Mouse (Mus musculus): Measurements from ENCODE around the gene Zfp92. TPM values are rescaled to one million over a fixed set of nuclear protein-coding genes. Genes with fewer than 3 reads are reported as not detected.

Zfp92 gene
- polyA plus RNA-seq, 1 experiment from 2014 or later, result 0.38 TPM

DNA sequence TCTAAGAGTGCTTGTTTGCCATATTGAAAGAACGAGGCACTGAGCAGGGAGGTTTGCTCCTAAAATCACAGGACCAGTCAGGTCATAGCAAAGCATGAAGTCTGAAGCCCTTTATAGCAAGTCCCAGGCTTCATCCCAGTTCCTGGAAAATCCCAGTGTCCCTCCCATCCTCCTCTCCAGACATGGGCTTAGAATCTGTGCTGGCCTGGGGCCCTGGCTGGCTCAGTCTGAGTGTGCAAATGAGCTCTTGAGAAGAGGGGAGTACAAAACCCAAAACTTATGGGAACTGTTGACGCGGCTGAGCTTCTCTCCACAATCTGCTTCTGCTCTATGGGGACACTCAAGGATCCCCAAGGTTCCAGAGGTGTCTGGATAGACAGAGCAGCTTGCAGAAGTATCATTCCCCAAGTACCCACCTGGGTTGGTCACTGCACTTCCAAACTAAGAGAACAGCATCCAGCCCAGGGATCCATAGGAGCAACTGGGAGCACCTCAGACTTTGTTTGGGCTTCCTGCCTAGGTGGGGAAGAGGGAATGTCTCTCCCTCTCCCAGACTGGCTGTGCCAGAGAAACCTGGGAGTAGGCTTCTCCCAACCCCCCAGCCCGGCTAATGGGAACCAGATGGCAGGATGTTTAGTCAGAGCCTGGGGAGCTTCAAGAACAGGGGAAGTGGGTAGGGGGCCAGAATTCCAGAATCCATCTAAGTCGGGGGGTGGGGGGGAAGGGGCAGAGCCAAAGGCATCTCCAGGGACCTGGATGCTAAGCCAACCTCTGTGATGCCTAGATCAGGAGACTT, 56.7 kb downstream of the Zfp92 start:
- no peak overlapping the region for H3K4me3 ChIP-seq (ENCODE audit: low read depth, low read length)
- no peaks in the 10 kb centered on the region for H3K36me3 ChIP-seq (ENCODE audit: control insufficient read depth, insufficient read depth, low read length)
- H3K27ac ChIP-seq (ENCODE audit: low read depth), result peak overlapping the region; percentile 57
- no peaks in the 10 kb centered on the region for H3K9me3 ChIP-seq (ENCODE audit: control insufficient read depth, low read length)
- DNase-seq (ENCODE audit: low spot score) (no peak), ATAC-seq (replicated peaks; ENCODE audit: low FRiP score, low TSS enrichment, low read depth) (no peak)
- no peaks in the 10 kb centered on the region for H3K27me3 ChIP-seq (replicated peaks; ENCODE audit: control insufficient read depth, insufficient read depth, low read length)
- WGBS, result 50% methylated on average over 5 of the region's 5 CpGs
- no peaks in the 10 kb centered on the region; the same call in 1 of the 2 replicates for H3K4me1 ChIP-seq (replicated peaks; ENCODE audit: control insufficient read depth, insufficient read depth, low read length)
- no peak overlapping the region for H3K4me2 ChIP-seq (ENCODE audit: low read length)
- H3K9ac ChIP-seq (ENCODE audit: low read length), result no peak overlapping the region

DNA sequence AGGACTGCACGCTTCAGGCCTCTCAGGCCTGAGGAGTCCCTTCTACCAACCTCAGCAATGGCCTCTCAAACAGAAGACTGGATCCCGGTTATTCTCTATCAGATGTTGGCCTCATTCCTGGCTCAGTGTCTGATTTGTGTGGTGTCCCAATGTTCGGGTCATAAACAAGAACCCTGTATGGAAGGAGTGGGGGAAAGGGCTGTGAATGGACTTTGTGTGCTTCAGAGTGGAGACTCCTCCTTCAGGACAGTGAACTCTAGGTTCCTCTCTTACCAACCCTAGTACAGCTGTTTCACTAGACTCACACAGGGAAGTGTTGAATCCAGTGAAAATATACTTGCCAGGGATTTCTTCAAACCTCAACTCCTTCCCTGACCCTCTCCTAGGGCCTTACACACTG, 57.4 kb downstream of the Zfp92 start:
- Histone ChIP-seq H3K9me3 (ENCODE audit: control insufficient read depth, low read length) (no peaks in the 10 kb centered on the region), H3K4me2 (ENCODE audit: low read length) (no peak overlapping the region), H3K27me3 (replicated peaks; ENCODE audit: control insufficient read depth, insufficient read depth, low read length) (no peaks in the 10 kb centered on the region), H3K36me3 (ENCODE audit: control insufficient read depth, insufficient read depth, low read length) (no peaks in the 10 kb centered on the region), H3K4me3 (ENCODE audit: low read depth, low read length) (no peak overlapping the region), H3K27ac (ENCODE audit: low read depth) (peak overlapping the region; percentile 57; the same call in 1 of the 2 replicates), H3K9ac (ENCODE audit: low read length) (no peak overlapping the region), H3K4me1 (replicated peaks; ENCODE audit: control insufficient read depth, insufficient read depth, low read length) (no peaks in the 10 kb centered on the region; the same call in 1 of the 2 replicates)
- 48% methylated on average over 2 of the region's 3 CpGs for WGBS
- ATAC-seq (replicated peaks; ENCODE audit: low FRiP score, low TSS enrichment, low read depth) (no peak), DNase-seq (ENCODE audit: low spot score) (no peak)

GRCm38 (mm10) chrX:73468752-73469151, 57.9 kb downstream of the Zfp92 start:
- Histone ChIP-seq H3K4me3 (ENCODE audit: low read depth, low read length) (no peak overlapping the region), H3K9ac (ENCODE audit: low read length) (no peak overlapping the region), H3K9me3 (ENCODE audit: control insufficient read depth, low read length) (no peaks in the 10 kb centered on the region), H3K4me2 (ENCODE audit: low read length) (no peak overlapping the region), H3K36me3 (ENCODE audit: control insufficient read depth, insufficient read depth, low read length) (no peaks in the 10 kb centered on the region), H3K27me3 (replicated peaks; ENCODE audit: control insufficient read depth, insufficient read depth, low read length) (no peaks in the 10 kb centered on the region), H3K27ac (ENCODE audit: low read depth) (no peak overlapping the region), H3K4me1 (replicated peaks; ENCODE audit: control insufficient read depth, insufficient read depth, low read length) (no peaks in the 10 kb centered on the region; the same call in 1 of the 2 replicates)
- ATAC-seq (replicated peaks; ENCODE audit: low FRiP score, low TSS enrichment, low read depth) (no peak), DNase-seq (ENCODE audit: low spot score) (no peak)
- WGBS, result 78% methylated on average over 1 of the region's 1 CpGs

DNA sequence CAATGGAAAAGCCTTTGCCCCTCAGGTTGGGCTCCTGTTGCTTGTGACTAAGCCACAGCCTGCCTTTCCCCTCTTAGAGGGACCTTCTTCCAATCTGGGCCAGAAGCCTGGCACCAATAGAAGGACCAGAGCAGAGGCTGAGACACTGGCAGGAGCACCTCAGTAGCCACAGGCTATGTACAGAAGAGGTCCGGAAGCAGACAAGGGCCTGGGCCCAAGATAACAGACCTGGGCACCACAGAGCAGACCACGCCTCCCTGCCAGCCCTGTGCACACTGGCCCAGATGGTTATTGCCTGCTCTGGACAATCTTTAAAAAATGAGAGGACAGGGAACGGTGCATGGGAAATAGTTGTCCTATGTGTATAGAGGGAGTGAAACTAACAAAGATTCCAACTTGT, 60.9 kb downstream of the Zfp92 start:
- DNase-seq (ENCODE audit: low spot score), result no peak
- no peaks in the 10 kb centered on the region for H3K27me3 ChIP-seq (replicated peaks; ENCODE audit: control insufficient read depth, insufficient read depth, low read length)
- H3K4me3 ChIP-seq (ENCODE audit: low read depth, low read length), result no peak overlapping the region
- H3K4me2 ChIP-seq (ENCODE audit: low read length), result no peak overlapping the region
- H3K4me1 ChIP-seq (replicated peaks; ENCODE audit: control insufficient read depth, insufficient read depth, low read length), result peaks cover 10% of the 10 kb centered on the region; the same call in 1 of the 2 replicates
- no peak overlapping the region for H3K9ac ChIP-seq (ENCODE audit: low read length)
- no peaks in the 10 kb centered on the region for H3K9me3 ChIP-seq (ENCODE audit: control insufficient read depth, low read length)
- ATAC-seq (replicated peaks; ENCODE audit: low FRiP score, low TSS enrichment, low read depth), result no peak
- no peak overlapping the region for H3K27ac ChIP-seq (ENCODE audit: low read depth)
- WGBS, result 83% methylated on average over 3 of the region's 3 CpGs
- H3K36me3 ChIP-seq (ENCODE audit: control insufficient read depth, insufficient read depth, low read length), result no peaks in the 10 kb centered on the region

- Histone ChIP-seq H3K27ac (ENCODE audit: low read depth) (peak overlapping the region; percentile 67), H3K4me3 (ENCODE audit: low read depth, low read length) (no peak overlapping the region), H3K4me1 (replicated peaks; ENCODE audit: control insufficient read depth, insufficient read depth, low read length) (peaks cover 10% of the 10 kb centered on the region; the same call in 1 of the 2 replicates), H3K4me2 (ENCODE audit: low read length) (no peak overlapping the region), H3K9ac (ENCODE audit: low read length) (no peak overlapping the region), H3K9me3 (ENCODE audit: control insufficient read depth, low read length) (no peaks in the 10 kb centered on the region), H3K36me3 (ENCODE audit: control insufficient read depth, insufficient read depth, low read length) (no peaks in the 10 kb centered on the region), H3K27me3 (replicated peaks; ENCODE audit: control insufficient read depth, insufficient read depth, low read length) (no peaks in the 10 kb centered on the region)
- 42% methylated on average over 10 of the region's 12 CpGs for WGBS
- ATAC-seq (replicated peaks; ENCODE audit: low FRiP score, low TSS enrichment, low read depth) (0 out of 2 replicates have a peak, but pooled peaks have one; percentile 8), DNase-seq (ENCODE audit: low spot score) (no peak)
These were observed 63.7 kb downstream of the Zfp92 start for GRCm38 (mm10) chrX:73474340-73475165.

DNA sequence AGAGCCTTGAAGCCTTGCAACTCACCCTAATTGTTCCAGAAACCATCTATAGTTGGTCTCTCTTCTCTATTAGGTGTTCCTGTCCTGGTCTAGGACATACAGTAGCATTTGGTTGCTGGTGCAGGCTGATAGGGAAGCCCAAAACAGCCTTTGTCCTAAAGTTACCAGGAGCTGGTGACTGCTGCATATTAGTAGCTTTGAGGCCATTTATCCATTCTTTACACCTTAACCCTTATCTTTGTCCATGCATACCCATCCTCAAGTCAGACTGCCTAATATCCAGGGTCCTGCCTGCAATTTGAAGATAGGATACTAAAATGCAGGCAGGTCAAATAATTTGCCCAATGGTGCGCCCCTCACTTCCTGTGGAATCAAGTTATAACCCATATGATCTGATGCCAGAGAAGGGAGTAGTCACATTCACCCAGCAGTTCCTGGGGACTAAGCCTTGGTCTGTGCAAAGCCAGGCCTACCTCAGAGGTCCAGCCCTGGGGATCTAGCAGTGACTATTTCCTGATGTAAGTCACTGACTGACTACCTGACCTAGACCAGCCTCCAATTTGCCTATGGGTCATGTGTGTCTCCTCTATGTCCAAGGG, 64.9 kb downstream of the Zfp92 start:
- DNase-seq (ENCODE audit: low spot score), result no peak
- Histone ChIP-seq H3K9ac (ENCODE audit: low read length) (no peak overlapping the region), H3K4me1 (replicated peaks; ENCODE audit: control insufficient read depth, insufficient read depth, low read length) (peaks cover 13% of the 10 kb centered on the region; the same call in 1 of the 2 replicates), H3K27me3 (replicated peaks; ENCODE audit: control insufficient read depth, insufficient read depth, low read length) (0 out of 2 replicates have a peak, but pooled peaks cover 5% of the 10 kb centered on the region), H3K9me3 (ENCODE audit: control insufficient read depth, low read length) (no peaks in the 10 kb centered on the region), H3K4me2 (ENCODE audit: low read length) (no peak overlapping the region), H3K36me3 (ENCODE audit: control insufficient read depth, insufficient read depth, low read length) (no peaks in the 10 kb centered on the region), H3K27ac (ENCODE audit: low read depth) (0 out of 2 replicates have a peak overlapping the region, but pooled peaks have one; percentile 43), H3K4me3 (ENCODE audit: low read depth, low read length) (no peak overlapping the region)
- WGBS, result 100% methylated on average over 1 of the region's 1 CpGs
- no peak for ATAC-seq (replicated peaks; ENCODE audit: low FRiP score, low TSS enrichment, low read depth)

- Histone ChIP-seq H3K27me3 (replicated peaks; ENCODE audit: control insufficient read depth, insufficient read depth, low read length) (0 out of 2 replicates have a peak, but pooled peaks cover 5% of the 10 kb centered on the region), H3K27ac (ENCODE audit: low read depth) (peak overlapping the region; percentile 43; the same call in 1 of the 2 replicates), H3K4me1 (replicated peaks; ENCODE audit: control insufficient read depth, insufficient read depth, low read length) (peaks cover 15% of the 10 kb centered on the region; the same call in 1 of the 2 replicates), H3K36me3 (ENCODE audit: control insufficient read depth, insufficient read depth, low read length) (no peaks in the 10 kb centered on the region), H3K4me2 (ENCODE audit: low read length) (no peak overlapping the region), H3K4me3 (ENCODE audit: low read depth, low read length) (no peak overlapping the region), H3K9me3 (ENCODE audit: control insufficient read depth, low read length) (no peaks in the 10 kb centered on the region), H3K9ac (ENCODE audit: low read length) (no peak overlapping the region)
- no peak for DNase-seq (ENCODE audit: low spot score)
- ATAC-seq (replicated peaks; ENCODE audit: low FRiP score, low TSS enrichment, low read depth), result 0 out of 2 replicates have a peak, but pooled peaks have one; percentile 36
- WGBS, result 31% methylated on average over 2 of the region's 2 CpGs
These were observed 65.7 kb downstream of the Zfp92 start for GRCm38 (mm10) chrX:73476621-73477020.

DNA sequence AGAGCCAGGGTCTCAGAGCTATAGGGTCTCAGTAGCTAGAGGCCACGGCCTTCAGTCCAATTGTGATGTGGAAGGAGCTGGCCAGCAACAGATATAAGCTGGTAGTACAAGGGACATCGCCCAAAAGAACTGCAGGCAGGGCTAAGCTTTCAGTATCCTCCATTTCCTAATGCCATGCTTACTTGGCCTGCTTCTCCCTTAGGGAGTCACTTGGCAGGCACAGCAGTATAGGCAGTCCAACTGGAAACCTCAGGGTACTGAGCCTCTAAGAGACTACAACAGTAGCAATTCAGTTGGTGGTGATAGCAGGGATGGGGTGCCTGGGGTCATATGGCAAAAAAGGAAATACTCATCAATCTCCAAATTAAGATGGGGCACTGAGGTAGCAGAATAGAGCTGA, 66.6 kb downstream of the Zfp92 start:
- no peaks in the 10 kb centered on the region for H3K36me3 ChIP-seq (ENCODE audit: control insufficient read depth, insufficient read depth, low read length)
- H3K4me1 ChIP-seq (replicated peaks; ENCODE audit: control insufficient read depth, insufficient read depth, low read length), result peaks cover 15% of the 10 kb centered on the region; the same call in 1 of the 2 replicates
- no peaks in the 10 kb centered on the region for H3K9me3 ChIP-seq (ENCODE audit: control insufficient read depth, low read length)
- ATAC-seq (replicated peaks; ENCODE audit: low FRiP score, low TSS enrichment, low read depth), result no peak
- DNase-seq (ENCODE audit: low spot score), result no peak
- WGBS, result 79% methylated on average over 2 of the region's 2 CpGs
- no peak overlapping the region for H3K4me2 ChIP-seq (ENCODE audit: low read length)
- H3K4me3 ChIP-seq (ENCODE audit: low read depth, low read length), result no peak overlapping the region
- H3K27ac ChIP-seq (ENCODE audit: low read depth), result no peak overlapping the region
- 0 out of 2 replicates have a peak, but pooled peaks cover 5% of the 10 kb centered on the region for H3K27me3 ChIP-seq (replicated peaks; ENCODE audit: control insufficient read depth, insufficient read depth, low read length)
- H3K9ac ChIP-seq (ENCODE audit: low read length), result no peak overlapping the region
